ENCODE assay signal across 9 mouse cellular contexts in genomic region chr2:152764172-152765044, GRCm38 (mm10). TPM values are rescaled to one million over a fixed set of nuclear protein-coding genes. Genes with fewer than 3 reads are reported as not detected.
DNase-seq lines count a peak whose midpoint lies in the region; ATAC-seq lines count a peak whose summit lies in the region.
"Had no signal": no experiment of that assay in that cellular context is flagged by ENCODE, and none has a peak within 500 bp of the region (broad histone marks: within the 10 kb centered on the region; RNA-seq: fewer than 3 reads in every experiment).

No protein-coding gene starts in this region.

- ATAC-seq in hindbrain, embryonic 12.5 days (ENCODE audit: low FRiP score): peak; percentile 60
- no peak for ATAC-seq in cerebellum, adult (ENCODE audit: insufficient number of reproducible peaks, low FRiP score, low TSS enrichment)

- peak overlapping the region; percentile 13; the same call in 1 of the 2 replicates for H3K4me3 ChIP-seq in hindbrain, embryonic 12.5 days
- peak overlapping the region; percentile 37 for H3K4me3 ChIP-seq in midbrain, embryonic 10.5 days

- peak overlapping the region; percentile 49 for H3K9ac ChIP-seq in hindbrain, embryonic 12.5 days

- no peaks in the 10 kb centered on the region for H3K36me3 ChIP-seq in hindbrain, embryonic 12.5 days
- H3K36me3 ChIP-seq in midbrain, embryonic 10.5 days: no peaks in the 10 kb centered on the region

- peaks cover 28% of the 10 kb centered on the region for H3K4me1 ChIP-seq in hindbrain, embryonic 12.5 days
- peaks cover 31% of the 10 kb centered on the region for H3K4me1 ChIP-seq in midbrain, embryonic 10.5 days

- no peaks in the 10 kb centered on the region for H3K27me3 ChIP-seq in hindbrain, embryonic 12.5 days
- H3K27me3 ChIP-seq in midbrain, embryonic 10.5 days (ENCODE audit: low read depth, poor library complexity, severe bottlenecking): no peaks in the 10 kb centered on the region

- peak overlapping the region; percentile 49 for H3K4me2 ChIP-seq in hindbrain, embryonic 12.5 days (replicated peaks)

- peak; percentile 41 for DNase-seq in adrenal gland, postnatal 10 days
- DNase-seq in adrenal gland, adult 8-10 months: no peak
- DNase-seq in adipocyte (ENCODE audit: low spot score): peak; percentile 62
- DNase-seq in midbrain, embryonic 10.5 days (ENCODE audit: low spot score): peak; percentile 37
- DNase-seq in urinary bladder, adult 18-20 months (ENCODE audit: low spot score in 2 of 2): no peak
- DNase-seq in gastrocnemius, postnatal 25 days: no peak

- H3K27ac ChIP-seq in hindbrain, embryonic 12.5 days: peak overlapping the region; percentile 40; the same call in 1 of the 2 replicates
- peak overlapping the region; percentile 63 for H3K27ac ChIP-seq in midbrain, embryonic 10.5 days (replicated peaks)

- 3% methylated on average over 13 of the region's 14 CpGs for WGBS in hindbrain, embryonic 12.5 days
- 5% methylated on average over 14 of the region's 14 CpGs for WGBS in midbrain, embryonic 10.5 days

- H3K9me3 ChIP-seq in hindbrain, embryonic 12.5 days (replicated peaks): no peaks in the 10 kb centered on the region
- H3K9me3 ChIP-seq in midbrain, embryonic 10.5 days (replicated peaks): no peaks in the 10 kb centered on the region

RNA-seq across cellular contexts. Expression of gene Cox4i2, which starts 10.4 kb away (rescaled TPM):
- total RNA-seq in adrenal gland, postnatal 10 days (2021): 1 to 10 TPM; 8.0 to 8.3 TPM
- 1 to 10 TPM; 1.3 to 4.4 (median 2.7) TPM for total RNA-seq in adrenal gland, adult 8-10 months (2022)
- polyA plus RNA-seq in hindbrain, embryonic 12.5 days (2016; fragmentation: Nextera tagmentation; extraction: Ambion mirVana): 5.0 and 5.3 TPM in 2 replicates
- 4.2 and 4.6 TPM in 2 replicates for polyA plus RNA-seq in midbrain, embryonic 10.5 days (2016; fragmentation: Nextera tagmentation; extraction: Ambion mirVana)
- total RNA-seq in gastrocnemius, postnatal 25 days (2021): 1 to 10 TPM; 2.2 to 2.7 TPM
- total RNA-seq: liver, adult 2 months had no signal

RNA-seq across cellular contexts. Expression of gene Id1, which starts 28.4 kb away (rescaled TPM):
- total RNA-seq in adrenal gland, postnatal 10 days (2021): 100 to 1,000 TPM; 112 to 182 TPM
- total RNA-seq in adrenal gland, adult 8-10 months (2022): 10 to 100 TPM; 38.9 to 74.3 (median 55.1) TPM
- polyA plus RNA-seq in hindbrain, embryonic 12.5 days (2016; fragmentation: Nextera tagmentation; extraction: Ambion mirVana): 157 and 159 TPM in 2 replicates
- polyA plus RNA-seq in midbrain, embryonic 10.5 days (2016; fragmentation: Nextera tagmentation; extraction: Ambion mirVana): 70.2 and 86.2 TPM in 2 replicates
- 10 to 100 TPM in 1 of 2 experiments, 1 to 10 TPM in 1; 9.7 to 14.0 TPM for total RNA-seq in gastrocnemius, postnatal 25 days (2021)

Comparison
In these comparisons a context has a peak if more than half of its experiments do, and no peak if none do; other contexts are left out.
1. DNase-seq: peak in adrenal gland, postnatal 10 days (single experiment), adipocyte (single experiment) and midbrain, embryonic 10.5 days (single experiment); none in adrenal gland, adult 8-10 months (single experiment), urinary bladder, adult 18-20 months (0 of 2) and gastrocnemius, postnatal 25 days (single experiment).